Mouse (Mus musculus): ENCODE measurements around the gene Eprs. TPM values are rescaled to one million over a fixed set of nuclear protein-coding genes. Genes with fewer than 3 reads are reported as not detected.

Gene Eprs
- total RNA-seq, 2 experiments from 2014 or later: 38.1 to 41.9 TPM

- no peak for ATAC-seq (replicated peaks; ENCODE audit: low FRiP score, poor library complexity, severe bottlenecking)
Observed at GRCm38 (mm10) chr1:185438841-185439580, 76.2 kb downstream of the Eprs start.

GRCm38 (mm10) chr1:185441703-185442472 lies 79.0 kb downstream of the Eprs start:
- ATAC-seq (replicated peaks; ENCODE audit: low FRiP score, poor library complexity, severe bottlenecking): no peak

GRCm38 (mm10) chr1:185448936-185449335 lies 86.1 kb downstream of the Eprs start:
- no peak for ATAC-seq (replicated peaks; ENCODE audit: low FRiP score, poor library complexity, severe bottlenecking)

GRCm38 (mm10) chr1:185449727-185450126 lies 86.9 kb downstream of the Eprs start:
- ATAC-seq (replicated peaks; ENCODE audit: low FRiP score, poor library complexity, severe bottlenecking): no peak

- ATAC-seq (replicated peaks; ENCODE audit: low FRiP score, poor library complexity, severe bottlenecking): no peak
Observed at GRCm38 (mm10) chr1:185451077-185451476, 88.2 kb downstream of the Eprs start.

GRCm38 (mm10) chr1:185451495-185451894 lies 88.7 kb downstream of the Eprs start:
- no peak for ATAC-seq (replicated peaks; ENCODE audit: low FRiP score, poor library complexity, severe bottlenecking)

GRCm38 (mm10) chr1:185452461-185452860 lies 89.6 kb downstream of the Eprs start:
- no peak for ATAC-seq (replicated peaks; ENCODE audit: low FRiP score, poor library complexity, severe bottlenecking)

- ATAC-seq (replicated peaks; ENCODE audit: low FRiP score, poor library complexity, severe bottlenecking): no peak
Observed at GRCm38 (mm10) chr1:185454144-185454543, 91.3 kb downstream of the Eprs start.

GRCm38 (mm10) chr1:185454575-185454954 lies 91.7 kb downstream of the Eprs start, which contains the start of gene Slc30a10:
TSS of gene Slc30a10 (plus strand) at chr1:185454848.
- ATAC-seq (replicated peaks; ENCODE audit: low FRiP score, poor library complexity, severe bottlenecking): peak; percentile 96

- ATAC-seq (replicated peaks; ENCODE audit: low FRiP score, poor library complexity, severe bottlenecking): peak; percentile 11
Observed at GRCm38 (mm10) chr1:185454955-185455701, 92.3 kb downstream of the Eprs start.

GRCm38 (mm10) chr1:185456327-185456726 lies 93.5 kb downstream of the Eprs start:
- ATAC-seq (replicated peaks; ENCODE audit: low FRiP score, poor library complexity, severe bottlenecking): no peak

GRCm38 (mm10) chr1:185460096-185460495 lies 97.3 kb downstream of the Eprs start:
- no peak for ATAC-seq (replicated peaks; ENCODE audit: low FRiP score, poor library complexity, severe bottlenecking)

- no peak for ATAC-seq (replicated peaks; ENCODE audit: low FRiP score, poor library complexity, severe bottlenecking)
Observed at GRCm38 (mm10) chr1:185462889-185463288, 100.0 kb downstream of the Eprs start.

GRCm38 (mm10) chr1:185469551-185470021 lies 106.7 kb downstream of the Eprs start:
- ATAC-seq (replicated peaks; ENCODE audit: low FRiP score, poor library complexity, severe bottlenecking): peak; percentile 56

GRCm38 (mm10) chr1:185472025-185472720 lies 109.3 kb downstream of the Eprs start:
- peak; percentile 83 for ATAC-seq (replicated peaks; ENCODE audit: low FRiP score, poor library complexity, severe bottlenecking)

- ATAC-seq (replicated peaks; ENCODE audit: low FRiP score, poor library complexity, severe bottlenecking): peak; percentile 39; the same call in 1 of the 2 replicates
Observed at GRCm38 (mm10) chr1:185472730-185473129, 109.9 kb downstream of the Eprs start.

- no peak for ATAC-seq (replicated peaks; ENCODE audit: low FRiP score, poor library complexity, severe bottlenecking)
Observed at GRCm38 (mm10) chr1:185473437-185473836, 110.6 kb downstream of the Eprs start.

Measured in erythroid progenitor cell, adult 5-6 weeks (primary cell).